Mouse (Mus musculus): ENCODE data around the gene Foxn3. TPM values are rescaled to one million over a fixed set of nuclear protein-coding genes. Genes with fewer than 3 reads are reported as not detected.

The Foxn3 gene
- polyA plus RNA-seq, 1 experiment from 2014 or later, result 87.3 TPM

- no peak overlapping the region for H3K27ac ChIP-seq (ENCODE audit: low read depth, low read length)
- H3K36me3 ChIP-seq (ENCODE audit: control insufficient read depth, insufficient read depth, low read length), result no peaks in the 10 kb centered on the region
- 82% methylated on average over 25 of the region's 25 CpGs for WGBS
- no peaks in the 10 kb centered on the region for H3K27me3 ChIP-seq (ENCODE audit: control insufficient read depth, insufficient read depth, low read length)
- no peak overlapping the region for H3K9ac ChIP-seq (ENCODE audit: low read length)
- peaks cover 4% of the 10 kb centered on the region for H3K4me1 ChIP-seq (replicated peaks; ENCODE audit: control insufficient read depth, insufficient read depth, low read length)
- no peak overlapping the region for H3K4me3 ChIP-seq (ENCODE audit: low read depth, low read length)
- DNase-seq (ENCODE audit: low spot score), result no peak
- H3K4me2 ChIP-seq (ENCODE audit: low read depth, low read length, severe bottlenecking), result no peak overlapping the region
- no peak; the same call in 1 of the 2 replicates for ATAC-seq (replicated peaks; ENCODE audit: low FRiP score)
- no peaks in the 10 kb centered on the region for H3K9me3 ChIP-seq (ENCODE audit: control insufficient read depth, low read length)
These were observed 7.0 kb upstream of the Foxn3 start for GRCm38 (mm10) chr12:99570197-99570956.

DNA sequence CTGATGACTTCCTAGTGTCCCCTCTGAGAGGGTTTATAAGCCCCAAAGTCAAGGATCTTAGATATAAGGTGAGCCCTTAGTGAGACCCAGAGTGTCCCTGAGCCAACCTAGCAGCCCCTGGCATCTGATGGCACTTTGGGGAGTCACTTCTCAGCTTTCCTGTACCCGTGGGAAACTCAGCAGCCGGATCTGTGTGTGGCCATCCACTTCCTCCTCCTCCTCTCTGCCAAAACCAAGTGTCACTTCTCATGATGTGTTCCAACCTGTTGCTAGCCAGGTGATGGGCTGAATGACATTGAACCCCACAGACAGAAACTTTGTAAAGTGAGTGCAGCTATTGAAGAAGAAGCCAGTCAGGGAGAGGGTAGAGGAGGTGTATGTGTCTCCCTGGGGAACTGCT, 2.2 kb upstream of the Foxn3 start:
- H3K4me2 ChIP-seq (ENCODE audit: low read depth, low read length, severe bottlenecking), result no peak overlapping the region
- H3K9me3 ChIP-seq (ENCODE audit: control insufficient read depth, low read length), result no peaks in the 10 kb centered on the region
- WGBS, result 68% methylated on average over 2 of the region's 2 CpGs
- H3K27ac ChIP-seq (ENCODE audit: low read depth, low read length), result no peak overlapping the region
- DNase-seq (ENCODE audit: low spot score) (no peak), ATAC-seq (replicated peaks; ENCODE audit: low FRiP score) (no peak)
- H3K9ac ChIP-seq (ENCODE audit: low read length), result no peak overlapping the region
- H3K27me3 ChIP-seq (ENCODE audit: control insufficient read depth, insufficient read depth, low read length), result no peaks in the 10 kb centered on the region
- no peaks in the 10 kb centered on the region for H3K36me3 ChIP-seq (ENCODE audit: control insufficient read depth, insufficient read depth, low read length)
- H3K4me3 ChIP-seq (ENCODE audit: low read depth, low read length), result no peak overlapping the region
- H3K4me1 ChIP-seq (replicated peaks; ENCODE audit: control insufficient read depth, insufficient read depth, low read length), result peaks cover 10% of the 10 kb centered on the region

- Histone ChIP-seq H3K27ac (ENCODE audit: low read depth, low read length) (no peak overlapping the region), H3K4me2 (ENCODE audit: low read depth, low read length, severe bottlenecking) (peak overlapping the region; percentile 83), H3K4me3 (ENCODE audit: low read depth, low read length) (peak overlapping the region; percentile 71; the same call in 1 of the 2 replicates), H3K9ac (ENCODE audit: low read length) (no peak overlapping the region), H3K9me3 (ENCODE audit: control insufficient read depth, low read length) (no peaks in the 10 kb centered on the region), H3K27me3 (ENCODE audit: control insufficient read depth, insufficient read depth, low read length) (no peaks in the 10 kb centered on the region), H3K4me1 (replicated peaks; ENCODE audit: control insufficient read depth, insufficient read depth, low read length) (peaks cover 10% of the 10 kb centered on the region), H3K36me3 (ENCODE audit: control insufficient read depth, insufficient read depth, low read length) (no peaks in the 10 kb centered on the region)
- WGBS, result 34% methylated on average over 9 of the region's 9 CpGs
- ATAC-seq (replicated peaks; ENCODE audit: low FRiP score) (no peak), DNase-seq (ENCODE audit: low spot score) (no peak)
These were observed 1.0 kb upstream of the Foxn3 start for GRCm38 (mm10) chr12:99564301-99564910.

GRCm38 (mm10) chr12:99562867-99563189, 554 bp downstream of the Foxn3 start:
- peak overlapping the region; percentile 83 for H3K4me2 ChIP-seq (ENCODE audit: low read depth, low read length, severe bottlenecking)
- no peaks in the 10 kb centered on the region for H3K36me3 ChIP-seq (ENCODE audit: control insufficient read depth, insufficient read depth, low read length)
- DNase-seq (ENCODE audit: low spot score) (no peak), ATAC-seq (replicated peaks; ENCODE audit: low FRiP score) (no peak)
- no peaks in the 10 kb centered on the region for H3K9me3 ChIP-seq (ENCODE audit: control insufficient read depth, low read length)
- H3K4me1 ChIP-seq (replicated peaks; ENCODE audit: control insufficient read depth, insufficient read depth, low read length), result peaks cover 10% of the 10 kb centered on the region
- H3K27me3 ChIP-seq (ENCODE audit: control insufficient read depth, insufficient read depth, low read length), result no peaks in the 10 kb centered on the region
- H3K27ac ChIP-seq (ENCODE audit: low read depth, low read length), result no peak overlapping the region; the same call in 1 of the 2 replicates
- H3K4me3 ChIP-seq (ENCODE audit: low read depth, low read length), result peak overlapping the region; percentile 71
- WGBS, result under 1% methylated on average over 10 of the region's 10 CpGs
- peak overlapping the region; percentile 89 for H3K9ac ChIP-seq (ENCODE audit: low read length)

DNA sequence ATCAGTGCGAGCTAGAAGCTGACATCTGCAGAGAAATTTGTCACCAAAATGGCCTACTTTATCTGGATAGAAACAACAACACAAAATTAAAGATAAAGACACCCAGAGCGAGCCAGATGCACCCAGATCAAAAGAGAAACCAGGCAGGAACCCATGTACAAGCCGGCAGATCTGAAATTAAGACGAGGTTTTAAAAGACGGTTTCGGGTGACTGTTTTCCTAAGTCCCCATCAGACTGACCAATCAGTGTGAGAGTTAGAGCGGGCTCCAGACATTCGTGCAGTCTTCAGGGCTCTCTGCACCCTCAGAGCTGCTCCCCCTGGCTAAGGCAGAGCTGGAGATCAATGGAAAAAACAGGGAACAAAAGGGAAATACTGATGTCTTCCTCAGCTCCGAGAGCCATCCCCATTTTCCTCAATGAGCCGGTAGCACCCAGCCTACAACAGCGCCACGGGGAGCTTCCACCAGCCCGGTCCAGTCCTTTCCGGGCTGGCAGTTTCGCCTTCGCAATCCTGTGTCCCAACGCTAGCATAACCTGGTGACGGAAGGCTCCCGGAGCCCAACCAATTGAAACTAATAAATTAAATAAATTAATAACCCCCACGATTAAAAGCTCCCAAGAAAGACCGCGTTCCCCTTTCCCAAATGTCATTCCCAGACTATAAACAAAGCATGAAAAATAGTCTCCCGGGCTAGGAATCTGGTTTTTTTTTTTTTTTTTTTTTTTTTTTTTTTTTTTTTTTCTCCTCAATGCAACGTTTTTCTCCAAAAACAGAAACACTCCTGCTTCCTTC, 1.1 kb downstream of the Foxn3 start:
- Histone ChIP-seq H3K4me2 (ENCODE audit: low read depth, low read length, severe bottlenecking) (peak overlapping the region; percentile 83), H3K9ac (ENCODE audit: low read length) (peak overlapping the region; percentile 89), H3K4me1 (replicated peaks; ENCODE audit: control insufficient read depth, insufficient read depth, low read length) (peaks cover 10% of the 10 kb centered on the region), H3K9me3 (ENCODE audit: control insufficient read depth, low read length) (no peaks in the 10 kb centered on the region), H3K36me3 (ENCODE audit: control insufficient read depth, insufficient read depth, low read length) (no peaks in the 10 kb centered on the region), H3K4me3 (ENCODE audit: low read depth, low read length) (peak overlapping the region; percentile 71), H3K27me3 (ENCODE audit: control insufficient read depth, insufficient read depth, low read length) (no peaks in the 10 kb centered on the region), H3K27ac (ENCODE audit: low read depth, low read length) (peak overlapping the region; percentile 32; the same call in 1 of the 2 replicates)
- ATAC-seq (replicated peaks; ENCODE audit: low FRiP score) (peak; percentile 69), DNase-seq (ENCODE audit: low spot score) (peak; percentile 72)
- under 1% methylated on average over 24 of the region's 24 CpGs for WGBS

- 39% methylated on average over 3 of the region's 3 CpGs for WGBS
- Histone ChIP-seq H3K27ac (ENCODE audit: low read depth, low read length) (no peak overlapping the region), H3K4me3 (ENCODE audit: low read depth, low read length) (peak overlapping the region; percentile 71), H3K36me3 (ENCODE audit: control insufficient read depth, insufficient read depth, low read length) (no peaks in the 10 kb centered on the region), H3K4me1 (replicated peaks; ENCODE audit: control insufficient read depth, insufficient read depth, low read length) (peaks cover 10% of the 10 kb centered on the region), H3K9ac (ENCODE audit: low read length) (peak overlapping the region; percentile 89; the same call in 1 of the 2 replicates), H3K27me3 (ENCODE audit: control insufficient read depth, insufficient read depth, low read length) (no peaks in the 10 kb centered on the region), H3K4me2 (ENCODE audit: low read depth, low read length, severe bottlenecking) (peak overlapping the region; percentile 83), H3K9me3 (ENCODE audit: control insufficient read depth, low read length) (no peaks in the 10 kb centered on the region)
- no peak for DNase-seq (ENCODE audit: low spot score)
- ATAC-seq (replicated peaks; ENCODE audit: low FRiP score), result no peak
These were observed 2.0 kb downstream of the Foxn3 start for GRCm38 (mm10) chr12:99561333-99561766.

DNA sequence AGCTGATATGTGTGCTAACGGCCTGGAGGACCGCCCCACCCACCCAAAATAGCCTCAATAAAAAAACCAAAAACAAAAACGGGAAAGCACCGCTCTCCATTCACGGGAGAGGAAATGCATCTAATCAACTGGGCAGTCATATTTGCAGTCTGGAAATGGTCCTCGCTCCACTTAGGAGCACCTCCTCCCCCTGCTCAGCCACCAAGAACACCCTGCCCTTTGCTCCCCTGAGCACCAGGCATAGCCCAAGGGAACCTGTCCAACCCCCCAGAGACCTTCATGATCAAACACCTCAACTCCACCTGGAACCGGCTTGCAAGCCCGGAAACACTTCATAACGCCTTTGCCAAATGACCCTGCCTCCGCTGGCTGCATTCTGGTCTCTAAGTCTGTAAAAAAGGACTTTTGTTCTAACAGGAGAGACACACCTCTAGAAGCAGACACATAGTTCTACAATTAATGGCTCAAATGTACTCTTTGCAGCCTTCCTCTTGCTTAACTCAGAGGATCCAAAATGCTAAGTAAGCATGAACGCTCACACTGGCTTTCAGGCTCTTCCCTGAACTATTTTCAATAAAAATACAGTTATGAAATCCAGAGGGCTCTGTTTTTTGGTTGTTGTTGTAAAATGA, 2.6 kb downstream of the Foxn3 start:
- Histone ChIP-seq H3K4me2 (ENCODE audit: low read depth, low read length, severe bottlenecking) (peak overlapping the region; percentile 83; the same call in 1 of the 2 replicates), H3K36me3 (ENCODE audit: control insufficient read depth, insufficient read depth, low read length) (no peaks in the 10 kb centered on the region; the same call in 1 of the 2 replicates), H3K4me1 (replicated peaks; ENCODE audit: control insufficient read depth, insufficient read depth, low read length) (peaks cover 10% of the 10 kb centered on the region), H3K9ac (ENCODE audit: low read length) (no peak overlapping the region), H3K4me3 (ENCODE audit: low read depth, low read length) (no peak overlapping the region), H3K9me3 (ENCODE audit: control insufficient read depth, low read length) (no peaks in the 10 kb centered on the region), H3K27me3 (ENCODE audit: control insufficient read depth, insufficient read depth, low read length) (no peaks in the 10 kb centered on the region), H3K27ac (ENCODE audit: low read depth, low read length) (no peak overlapping the region)
- DNase-seq (ENCODE audit: low spot score) (no peak), ATAC-seq (replicated peaks; ENCODE audit: low FRiP score) (no peak)
- WGBS, result 67% methylated on average over 11 of the region's 11 CpGs

DNA sequence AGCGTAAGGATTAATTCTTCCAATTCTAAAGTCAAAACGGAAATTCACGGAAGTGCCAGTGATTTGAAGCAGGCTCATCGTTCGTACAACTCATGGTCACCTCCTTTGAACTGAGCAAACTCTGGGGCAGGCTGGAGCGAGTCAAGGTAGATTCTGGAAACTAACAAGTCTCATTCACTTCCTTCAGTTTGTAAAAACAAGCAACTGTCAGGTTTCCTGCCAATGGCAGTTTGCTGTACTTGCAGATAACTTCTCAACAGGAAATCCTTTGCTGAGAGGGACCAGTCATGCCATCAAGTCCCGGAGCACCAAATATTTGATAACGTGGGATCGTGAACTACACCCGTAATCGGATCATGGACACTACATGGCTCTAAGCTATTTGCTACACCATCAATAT, 3.9 kb downstream of the Foxn3 start:
- 91% methylated on average over 11 of the region's 11 CpGs for WGBS
- H3K4me3 ChIP-seq (ENCODE audit: low read depth, low read length), result no peak overlapping the region
- H3K4me2 ChIP-seq (ENCODE audit: low read depth, low read length, severe bottlenecking), result no peak overlapping the region
- ATAC-seq (replicated peaks; ENCODE audit: low FRiP score), result no peak
- no peak overlapping the region for H3K27ac ChIP-seq (ENCODE audit: low read depth, low read length)
- H3K9me3 ChIP-seq (ENCODE audit: control insufficient read depth, low read length), result no peaks in the 10 kb centered on the region
- H3K4me1 ChIP-seq (replicated peaks; ENCODE audit: control insufficient read depth, insufficient read depth, low read length), result peaks cover 8% of the 10 kb centered on the region
- no peaks in the 10 kb centered on the region; the same call in 1 of the 2 replicates for H3K36me3 ChIP-seq (ENCODE audit: control insufficient read depth, insufficient read depth, low read length)
- H3K9ac ChIP-seq (ENCODE audit: low read length), result no peak overlapping the region
- H3K27me3 ChIP-seq (ENCODE audit: control insufficient read depth, insufficient read depth, low read length), result no peaks in the 10 kb centered on the region
- no peak for DNase-seq (ENCODE audit: low spot score)

All from forebrain, embryonic 11.5 days (tissue).